Mouse (Mus musculus) heart, embryonic 10.5 days (tissue): ENCODE measurements around the gene Zscan20. TPM values are rescaled to one million over a fixed set of nuclear protein-coding genes. Genes with fewer than 3 reads are reported as not detected.
A peak's percentile ranks its signal among the peaks of the same experiment; 100 is the strongest.

Experiments
- DNase-seq: peaks from one replicate; pipeline ENCODE4 v3.0.0-alpha.2; 2017; ENCODE audit warnings: low spot score
- H3K27ac ChIP-seq: fragments of 300-500 bp; sonication (generic); 2 replicates; pipeline ENCODE4 v1.5.1; 2016; ENCODE audit warnings: mild to moderate bottlenecking
- H3K27me3 ChIP-seq: fragments of 300-500 bp; sonication (generic); 2 replicates; pipeline ENCODE4 v1.6.1; 2016; ENCODE audit warnings: mild to moderate bottlenecking; ENCODE audit not compliant: poor library complexity, insufficient read depth, severe bottlenecking
- H3K36me3 ChIP-seq: fragments of 300-500 bp; sonication (generic); 2 replicates; pipeline ENCODE4 v1.6.1; 2016; ENCODE audit warnings: mild to moderate bottlenecking, moderate library complexity
- H3K4me1 ChIP-seq: fragments of 300-500 bp; sonication (generic); 2 replicates; pipeline ENCODE4 v1.6.1; 2016; ENCODE audit warnings: mild to moderate bottlenecking
- H3K4me3 ChIP-seq: fragments of 300-500 bp; sonication (generic); 2 replicates; pipeline ENCODE4 v1.5.1; 2016; ENCODE audit warnings: mild to moderate bottlenecking, moderate library complexity
- H3K9me3 ChIP-seq: fragments of 300-500 bp; sonication (generic); 2 replicates; pipeline ENCODE4 v1.6.1; 2016; ENCODE audit warnings: mild to moderate bottlenecking, moderate library complexity
- WGBS: fragments of 180-500 bp; shearing (Covaris S2); methylation state at CpG from one replicate; pipeline ENCODE4 v1.1.7; 2016; 5-methylcytosine and 5-hydroxymethylcytosine counted together
- polyA plus RNA-seq: library from polyadenylated mRNA; unstranded; fragments of >200 nt; fragmentation: Nextera tagmentation; extraction: Ambion mirVana; gene quantifications from 2 replicates; pipeline ENCODE4 v1.2.1, GENCODE M21; 2016

The Zscan20 gene
- 5.0 and 5.1 TPM in 2 replicates for polyA plus RNA-seq

- Histone ChIP-seq H3K36me3 (0 out of 2 replicates have a peak, but pooled peaks cover 3% of the 10 kb centered on the region), H3K9me3 (no peaks in the 10 kb centered on the region), H3K27me3 (no peaks in the 10 kb centered on the region), H3K27ac (peak within 1 kb of the TSS; percentile 88), H3K4me1 (peaks cover 19% of the 10 kb centered on the region), H3K4me3 (peak within 1 kb of the TSS; percentile 74)
- DNase-seq, result peak; percentile 100
- WGBS, result under 1% methylated on average over 24 of the region's 24 CpGs
Observed at GRCm38 (mm10) chr4:128609925-128610402, at the start of gene Zscan20. TSS of gene Zscan20 (minus strand) at chr4:128610098.

- Histone ChIP-seq H3K36me3 (no peaks in the 10 kb centered on the region), H3K4me1 (peaks cover 38% of the 10 kb centered on the region), H3K27ac (peak overlapping the region; percentile 81; the same call in 1 of the 2 replicates), H3K9me3 (no peaks in the 10 kb centered on the region), H3K27me3 (peaks cover 22% of the 10 kb centered on the region), H3K4me3 (peak overlapping the region; percentile 78)
- no peak for DNase-seq
- WGBS, result 14% methylated on average over 12 of the region's 12 CpGs
Observed at GRCm38 (mm10) chr4:128655446-128655845, 45.5 kb upstream of the Zscan20 start.

GRCm38 (mm10) chr4:128654505-128655381 lies 44.8 kb upstream of the Zscan20 start, which contains the start of gene Phc2:
TSS of gene Phc2 (plus strand) at chr4:128654702.
- peak within 1 kb of the TSS; percentile 78 for H3K4me3 ChIP-seq
- H3K27ac ChIP-seq, result peak within 1 kb of the TSS; percentile 81
- peaks cover 41% of the 10 kb centered on the region for H3K4me1 ChIP-seq
- DNase-seq, result peak; percentile 97
- no peaks in the 10 kb centered on the region for H3K36me3 ChIP-seq
- peaks cover 22% of the 10 kb centered on the region for H3K27me3 ChIP-seq
- no peaks in the 10 kb centered on the region for H3K9me3 ChIP-seq
- WGBS, result under 1% methylated on average over 84 of the region's 85 CpGs

GRCm38 (mm10) chr4:128652584-128653298 lies 42.8 kb upstream of the Zscan20 start:
- H3K4me3 ChIP-seq, result no peak overlapping the region
- H3K27ac ChIP-seq, result peak overlapping the region; percentile 36
- H3K9me3 ChIP-seq, result no peaks in the 10 kb centered on the region
- H3K4me1 ChIP-seq, result peaks cover 50% of the 10 kb centered on the region
- 27% methylated on average over 5 of the region's 5 CpGs for WGBS
- H3K36me3 ChIP-seq, result no peaks in the 10 kb centered on the region
- no peak for DNase-seq
- peaks cover 18% of the 10 kb centered on the region for H3K27me3 ChIP-seq

- no peak for DNase-seq
Observed at GRCm38 (mm10) chr4:128651530-128651929, 41.6 kb upstream of the Zscan20 start.

GRCm38 (mm10) chr4:128648567-128649255 lies 38.8 kb upstream of the Zscan20 start:
- Histone ChIP-seq H3K4me3 (no peak overlapping the region), H3K36me3 (no peaks in the 10 kb centered on the region), H3K27ac (no peak overlapping the region), H3K9me3 (no peaks in the 10 kb centered on the region), H3K27me3 (peaks cover 5% of the 10 kb centered on the region; the same call in 1 of the 2 replicates), H3K4me1 (peaks cover 46% of the 10 kb centered on the region)
- DNase-seq, result no peak
- WGBS, result 58% methylated on average over 8 of the region's 8 CpGs

More at GRCm38 (mm10) chr4:128651530-128651929, 41.6 kb upstream of the Zscan20 start:
- H3K27ac ChIP-seq, result no peak overlapping the region; the same call in 1 of the 2 replicates
- H3K4me3 ChIP-seq, result no peak overlapping the region
- peaks cover 10% of the 10 kb centered on the region for H3K27me3 ChIP-seq
- 68% methylated on average over 3 of the region's 3 CpGs for WGBS
- no peaks in the 10 kb centered on the region for H3K36me3 ChIP-seq
- H3K9me3 ChIP-seq, result no peaks in the 10 kb centered on the region
- H3K4me1 ChIP-seq, result peaks cover 60% of the 10 kb centered on the region

GRCm38 (mm10) chr4:128646762-128647161 lies 36.9 kb upstream of the Zscan20 start:
- DNase-seq, result peak; percentile 80
- H3K27me3 ChIP-seq, result peaks cover 5% of the 10 kb centered on the region; the same call in 1 of the 2 replicates
- WGBS, result 9% methylated on average over 7 of the region's 7 CpGs
- H3K4me1 ChIP-seq, result peaks cover 55% of the 10 kb centered on the region
- no peak overlapping the region for H3K27ac ChIP-seq
- H3K9me3 ChIP-seq, result no peaks in the 10 kb centered on the region
- H3K4me3 ChIP-seq, result no peak overlapping the region
- no peaks in the 10 kb centered on the region for H3K36me3 ChIP-seq

- peaks cover 60% of the 10 kb centered on the region for H3K4me1 ChIP-seq
- H3K27me3 ChIP-seq, result peaks cover 5% of the 10 kb centered on the region; the same call in 1 of the 2 replicates
- H3K9me3 ChIP-seq, result no peaks in the 10 kb centered on the region
- H3K36me3 ChIP-seq, result no peaks in the 10 kb centered on the region
- DNase-seq, result no peak
- WGBS, result 69% methylated on average over 6 of the region's 6 CpGs
- no peak overlapping the region for H3K4me3 ChIP-seq
- H3K27ac ChIP-seq, result no peak overlapping the region
Observed at GRCm38 (mm10) chr4:128645896-128646295, 36.0 kb upstream of the Zscan20 start.

- Histone ChIP-seq H3K27me3 (0 out of 2 replicates have a peak, but pooled peaks cover 5% of the 10 kb centered on the region), H3K27ac (peak overlapping the region; percentile 65), H3K36me3 (no peaks in the 10 kb centered on the region), H3K4me1 (peaks cover 59% of the 10 kb centered on the region), H3K9me3 (no peaks in the 10 kb centered on the region), H3K4me3 (no peak overlapping the region)
- 33% methylated on average over 23 of the region's 23 CpGs for WGBS
- peak; percentile 87 for DNase-seq
Observed at GRCm38 (mm10) chr4:128641766-128642717, 32.1 kb upstream of the Zscan20 start.

- Histone ChIP-seq H3K27me3 (no peaks in the 10 kb centered on the region), H3K27ac (peak overlapping the region; percentile 65; the same call in 1 of the 2 replicates), H3K9me3 (no peaks in the 10 kb centered on the region), H3K36me3 (no peaks in the 10 kb centered on the region), H3K4me3 (no peak overlapping the region), H3K4me1 (peaks cover 70% of the 10 kb centered on the region)
- 85% methylated on average over 18 of the region's 18 CpGs for WGBS
- DNase-seq, result peak; percentile 72
Observed at GRCm38 (mm10) chr4:128638265-128638923, 28.5 kb upstream of the Zscan20 start.

- WGBS, result 45% methylated on average over 11 of the region's 11 CpGs
- peak; percentile 72 for DNase-seq
- H3K27ac ChIP-seq, result peak overlapping the region; percentile 65
- no peaks in the 10 kb centered on the region for H3K36me3 ChIP-seq
- no peak overlapping the region for H3K4me3 ChIP-seq
- no peaks in the 10 kb centered on the region for H3K27me3 ChIP-seq
- no peaks in the 10 kb centered on the region for H3K9me3 ChIP-seq
- peaks cover 58% of the 10 kb centered on the region for H3K4me1 ChIP-seq
Observed at GRCm38 (mm10) chr4:128637250-128637649, 27.4 kb upstream of the Zscan20 start.
